Mouse (Mus musculus): ENCODE measurements around the gene Igfbp4.

GRCm38 (mm10) chr11:99095759-99096158 lies 54.7 kb downstream of the Igfbp4 start:
- TF ChIP-seq ETS1 (IDR thresholded peaks at IDR 0.05; ENCODE audit: low read depth, low read length) (no peak), POLR2A (IDR thresholded peaks at IDR 0.05; ENCODE audit: control insufficient read depth in 1 of 2, insufficient read depth in 1 of 2, low read depth in 1 of 2, low read length in 2 of 2, poor library complexity in 1 of 2) (no peak), EP300 (IDR thresholded peaks at IDR 0.05; ENCODE audit: low read depth in 1 of 2, low read length in 2 of 2) (no peak)
